Mouse (Mus musculus) retina, adult 2 months (tissue): ENCODE results near the gene Gm5891.
"Not testable (repeated sequence)": the region's sequence is repeated elsewhere in the genome, so short reads cannot be mapped to it uniquely, and the experiment has no call there.

Experiments used
- DNase-seq: peaks from one replicate; pipeline ENCODE4 v3.0.0-alpha.2; 2012; ENCODE audit warnings: low read depth, low spot score

The Gm5891 gene

GRCm38 (mm10) chr7:21921191-21921590 lies at the start of gene Gm5891:
Gene Gm5891 (minus strand): TSS chr7:21921291.
- DNase-seq, result not testable (repeated sequence)
